Mouse (Mus musculus): ENCODE measurements around the gene Utp4. TPM values are rescaled to one million over a fixed set of nuclear protein-coding genes. Genes with fewer than 3 reads are reported as not detected.
A peak's percentile ranks its signal among the peaks of the same experiment; 100 is the strongest.
"Not testable (repeated sequence)": the region's sequence is repeated elsewhere in the genome, so short reads cannot be mapped to it uniquely, and the experiment has no call there.

Utp4 gene
- total RNA-seq, 4 experiments from 2014 or later = 21.7 to 26.7 (median 25.3) TPM

GRCm38 (mm10) chr8:106905727-106906480, 12.5 kb downstream of the Utp4 start:
- peak; percentile 40 to 60 for DNase-seq (ENCODE audit: low spot score in 2 of 2)

GRCm38 (mm10) chr8:106906635-106907034, 13.2 kb downstream of the Utp4 start:
- DNase-seq (ENCODE audit: low spot score in 2 of 2) = no peak

GRCm38 (mm10) chr8:106907450-106907849, 14.0 kb downstream of the Utp4 start:
- no peak for DNase-seq (ENCODE audit: low spot score in 2 of 2)

- DNase-seq (ENCODE audit: low spot score in 2 of 2) = no peak
These were observed 14.9 kb downstream of the Utp4 start for GRCm38 (mm10) chr8:106908291-106908690.

GRCm38 (mm10) chr8:106913631-106914030, 20.2 kb downstream of the Utp4 start:
- no peak for DNase-seq (ENCODE audit: low spot score in 2 of 2)

GRCm38 (mm10) chr8:106919721-106920394, 26.4 kb downstream of the Utp4 start:
- DNase-seq (ENCODE audit: low spot score in 2 of 2) = no peak

- DNase-seq (ENCODE audit: low spot score in 2 of 2) = no peak
These were observed 26.9 kb downstream of the Utp4 start for GRCm38 (mm10) chr8:106920395-106920741.

GRCm38 (mm10) chr8:106924057-106924456, 30.6 kb downstream of the Utp4 start:
- no peak for DNase-seq (ENCODE audit: low spot score in 2 of 2)

GRCm38 (mm10) chr8:106924904-106925349, 31.5 kb downstream of the Utp4 start:
- DNase-seq (ENCODE audit: low spot score in 2 of 2) = peak in 1 of 2 experiments; percentile 17

GRCm38 (mm10) chr8:106925446-106925845, 32.0 kb downstream of the Utp4 start:
- DNase-seq (ENCODE audit: low spot score in 2 of 2) = no peak

- DNase-seq (ENCODE audit: low spot score in 2 of 2) = no peak
These were observed 33.8 kb downstream of the Utp4 start for GRCm38 (mm10) chr8:106927247-106927646.

- not testable (repeated sequence) for DNase-seq (ENCODE audit: low spot score in 2 of 2)
These were observed 34.7 kb downstream of the Utp4 start for GRCm38 (mm10) chr8:106928182-106928581.

GRCm38 (mm10) chr8:106929155-106929913, 35.9 kb downstream of the Utp4 start:
- DNase-seq (ENCODE audit: low spot score in 2 of 2) = peak in 1 of 2 experiments; percentile 22

- DNase-seq (ENCODE audit: low spot score in 2 of 2) = no peak
These were observed 36.5 kb downstream of the Utp4 start for GRCm38 (mm10) chr8:106929921-106930320.

- DNase-seq (ENCODE audit: low spot score in 2 of 2) = no peak
These were observed 39.1 kb downstream of the Utp4 start for GRCm38 (mm10) chr8:106932376-106933065.

- DNase-seq (ENCODE audit: low spot score in 2 of 2) = no peak
These were observed 40.2 kb downstream of the Utp4 start for GRCm38 (mm10) chr8:106933506-106934143.

- DNase-seq (ENCODE audit: low spot score in 2 of 2) = no peak
These were observed 41.0 kb downstream of the Utp4 start for GRCm38 (mm10) chr8:106934226-106934977.

- DNase-seq (ENCODE audit: low spot score in 2 of 2) = peak; percentile 80 to 81
These were observed 42.0 kb downstream of the Utp4 start, which contains the start of gene Sntb2 for GRCm38 (mm10) chr8:106935324-106935869. Gene Sntb2, plus strand, starts transcription at chr8:106935750.

GRCm38 (mm10) chr8:106935899-106936477, 42.6 kb downstream of the Utp4 start:
- DNase-seq (ENCODE audit: low spot score in 2 of 2) = peak in 1 of 2 experiments; percentile 40
